Mouse (Mus musculus) thymus, adult 2 months (tissue): ENCODE data around the gene Dnph1. TPM values are rescaled to one million over a fixed set of nuclear protein-coding genes. Genes with fewer than 3 reads are reported as not detected.

Experiments used
- DNase-seq: peaks from one replicate; pipeline ENCODE4 v3.0.0; 2021
- H3K27ac ChIP-seq: fragments of 200-500 bp; 2 replicates; pipeline ENCODE4 v1.5.1; 2012; ENCODE audit warnings: low read length, control low read depth; ENCODE audit not compliant: control insufficient read depth, insufficient read depth
- H3K27me3 ChIP-seq: fragments of 200-500 bp; 2 replicates; pipeline ENCODE4 v1.6.1; 2012; ENCODE audit warnings: mild to moderate bottlenecking, low read length, moderate library complexity, mixed read lengths; ENCODE audit not compliant: control insufficient read depth, insufficient read depth
- H3K36me3 ChIP-seq: fragments of 200-500 bp; 2 replicates; pipeline ENCODE4 v1.6.1; 2012; ENCODE audit warnings: mild to moderate bottlenecking, low read length, moderate library complexity; ENCODE audit not compliant: control insufficient read depth, insufficient read depth
- H3K4me1 ChIP-seq: fragments of 200-500 bp; replicated peaks from 2 replicates; pipeline ENCODE4 v1.6.1; 2012; ENCODE audit warnings: low read length; ENCODE audit not compliant: control insufficient read depth, insufficient read depth
- H3K4me3 ChIP-seq: fragments of 200-500 bp; 2 replicates; pipeline ENCODE4 v1.5.1; 2012; ENCODE audit warnings: mild to moderate bottlenecking, low read length, control low read depth, moderate library complexity; ENCODE audit not compliant: control insufficient read depth, insufficient read depth
- CTCF ChIP-seq: fragments of 200-500 bp; IDR thresholded peaks from 2 replicates; pipeline ENCODE4 v1.5.1; 2012; ENCODE audit warnings: mild to moderate bottlenecking, control low read depth, low read length, moderate library complexity, borderline replicate concordance; ENCODE audit not compliant: control insufficient read depth, poor library complexity, insufficient read depth; ENCODE audit errors: extremely low read depth
- POLR2A ChIP-seq: fragments of 200-500 bp; IDR thresholded peaks from 2 replicates; pipeline ENCODE4 v1.6.1; 2012; ENCODE audit warnings: mild to moderate bottlenecking, low read length, control low read depth, moderate library complexity; ENCODE audit not compliant: control insufficient read depth, poor library complexity, insufficient read depth; ENCODE audit errors: extremely low read depth
- WGBS: fragments of 180-500 bp; shearing (Covaris S2); methylation state at CpG from one replicate; pipeline ENCODE4 v1.1.7; 2018; 5-methylcytosine and 5-hydroxymethylcytosine counted together
- polyA plus RNA-seq: library from polyadenylated mRNA; depleted of rRNA; stranded (reverse); fragments of >200 nt; gene quantifications from 2 replicates; pipeline ENCODE4 v1.2.3, GENCODE M21; 2012

The Dnph1 gene
- polyA plus RNA-seq, 1 experiment = 14.0 TPM

- DNase-seq = no peak
- Histone ChIP-seq H3K36me3 (no peaks in the 10 kb centered on the region), H3K27ac (no peak overlapping the region), H3K4me1 (peaks cover 10% of the 10 kb centered on the region), H3K4me3 (peak overlapping the region; percentile 39), H3K27me3 (no peaks in the 10 kb centered on the region)
- 85% methylated on average over 10 of the region's 10 CpGs for WGBS
- TF ChIP-seq POLR2A = no peak
- TF ChIP-seq CTCF = no peak
Measured at GRCm38 (mm10) chr17:46519971-46520370, 23.5 kb downstream of the Dnph1 start.

- peak overlapping the region; percentile 39 for H3K4me3 ChIP-seq
- H3K27me3 ChIP-seq = no peaks in the 10 kb centered on the region
- DNase-seq = peak; percentile 15
- H3K36me3 ChIP-seq = no peaks in the 10 kb centered on the region
- TF ChIP-seq POLR2A (no peak), CTCF (no peak)
- peaks cover 10% of the 10 kb centered on the region for H3K4me1 ChIP-seq
- WGBS = 35% methylated on average over 25 of the region's 25 CpGs
- no peak overlapping the region for H3K27ac ChIP-seq
Measured at GRCm38 (mm10) chr17:46520385-46520979, 24.0 kb downstream of the Dnph1 start.

- H3K4me1 ChIP-seq = peaks cover 10% of the 10 kb centered on the region
- no peaks in the 10 kb centered on the region for H3K27me3 ChIP-seq
- H3K4me3 ChIP-seq = no peak overlapping the region
- no peak overlapping the region for H3K27ac ChIP-seq
- TF ChIP-seq CTCF (no peak), POLR2A (no peak)
- no peaks in the 10 kb centered on the region for H3K36me3 ChIP-seq
- 90% methylated on average over 9 of the region's 9 CpGs for WGBS
- DNase-seq = no peak
Measured at GRCm38 (mm10) chr17:46521174-46521573, 24.7 kb downstream of the Dnph1 start.

GRCm38 (mm10) chr17:46521963-46522668, 25.6 kb downstream of the Dnph1 start:
- no peak overlapping the region for H3K4me3 ChIP-seq
- peaks cover 10% of the 10 kb centered on the region for H3K4me1 ChIP-seq
- H3K36me3 ChIP-seq = no peaks in the 10 kb centered on the region
- H3K27ac ChIP-seq = no peak overlapping the region
- no peaks in the 10 kb centered on the region for H3K27me3 ChIP-seq
- no peak for DNase-seq
- TF ChIP-seq CTCF (no peak), POLR2A (no peak)
- 89% methylated on average over 24 of the region's 24 CpGs for WGBS

GRCm38 (mm10) chr17:46525065-46525464, 28.6 kb downstream of the Dnph1 start:
- Histone ChIP-seq H3K4me1 (peaks cover 10% of the 10 kb centered on the region), H3K27me3 (no peaks in the 10 kb centered on the region), H3K4me3 (no peak overlapping the region), H3K36me3 (no peaks in the 10 kb centered on the region), H3K27ac (no peak overlapping the region)
- 96% methylated on average over 10 of the region's 10 CpGs for WGBS
- DNase-seq = no peak
- no peak for TF ChIP-seq CTCF
- no peak for TF ChIP-seq POLR2A

- 61% methylated on average over 12 of the region's 12 CpGs for WGBS
- TF ChIP-seq POLR2A (no peak), CTCF (peak; percentile 87)
- H3K4me1 ChIP-seq = peaks cover 5% of the 10 kb centered on the region
- no peaks in the 10 kb centered on the region for H3K36me3 ChIP-seq
- DNase-seq = peak; percentile 66
- H3K27ac ChIP-seq = no peak overlapping the region
- no peak overlapping the region for H3K4me3 ChIP-seq
- no peaks in the 10 kb centered on the region for H3K27me3 ChIP-seq
Measured at GRCm38 (mm10) chr17:46525579-46526307, 29.2 kb downstream of the Dnph1 start.
